Mouse (Mus musculus) forebrain, embryonic 16.5 days (tissue): ENCODE measurements around the gene Myl6. TPM values are rescaled to one million over a fixed set of nuclear protein-coding genes. Genes with fewer than 3 reads are reported as not detected.

ENCODE experiments used
- ATAC-seq: fragments of 200-750 bp; cut with Nextera tagmentation; 2 replicates; pipeline ENCODE4 v1.8.0; 2017; ENCODE audit warnings: mild to moderate bottlenecking, moderate library complexity
- H3K27ac ChIP-seq: fragments of 300-500 bp; sonication (generic); 2 replicates; pipeline ENCODE4 v1.5.1; 2014; ENCODE audit warnings: low read length, control low read depth
- H3K27me3 ChIP-seq: fragments of 300-500 bp; sonication (generic); replicated peaks from 2 replicates; pipeline ENCODE4 v1.6.1; 2014; ENCODE audit warnings: low read length; ENCODE audit not compliant: control insufficient read depth, insufficient read depth
- H3K36me3 ChIP-seq: fragments of 300-500 bp; sonication (generic); 2 replicates; pipeline ENCODE4 v1.6.1; 2014; ENCODE audit not compliant: control insufficient read depth, insufficient read depth
- H3K4me1 ChIP-seq: fragments of 300-500 bp; sonication (generic); replicated peaks from 2 replicates; pipeline ENCODE4 v1.6.1; 2014; ENCODE audit warnings: low read length; ENCODE audit not compliant: control insufficient read depth, insufficient read depth
- H3K4me2 ChIP-seq: fragments of 300-500 bp; sonication (generic); 2 replicates; pipeline ENCODE4 v1.6.1; 2014; ENCODE audit warnings: mild to moderate bottlenecking, low read length, control low read depth
- H3K4me3 ChIP-seq: fragments of 300-500 bp; sonication (generic); replicated peaks from 2 replicates; pipeline ENCODE4 v1.5.1; 2014; ENCODE audit warnings: mild to moderate bottlenecking, low read length, control low read depth
- H3K9ac ChIP-seq: fragments of 300-500 bp; sonication (generic); replicated peaks from 2 replicates; pipeline ENCODE4 v1.6.1; 2014; ENCODE audit warnings: low read depth, low read length, control low read depth
- H3K9me3 ChIP-seq: fragments of 300-500 bp; sonication (generic); 2 replicates; pipeline ENCODE4 v1.6.1; 2016; ENCODE audit warnings: low read length; ENCODE audit not compliant: control insufficient read depth
- WGBS: fragments of 180-500 bp; shearing (Covaris S2); extraction: QIAGEN DNeasy Blood & Tissue Kit; methylation state at CpG from one replicate; pipeline ENCODE4 v1.1.7; 2014; 5-methylcytosine and 5-hydroxymethylcytosine counted together
- polyA plus RNA-seq: library from polyadenylated mRNA; unstranded; fragments of >200 nt; fragmentation: Nextera tagmentation; extraction: Ambion mirVana; gene quantifications from 2 replicates; pipeline ENCODE4 v1.2.1, GENCODE M21; 2015

Myl6 gene
- polyA plus RNA-seq, 1 experiment from 2014 or later = 678 TPM

DNA sequence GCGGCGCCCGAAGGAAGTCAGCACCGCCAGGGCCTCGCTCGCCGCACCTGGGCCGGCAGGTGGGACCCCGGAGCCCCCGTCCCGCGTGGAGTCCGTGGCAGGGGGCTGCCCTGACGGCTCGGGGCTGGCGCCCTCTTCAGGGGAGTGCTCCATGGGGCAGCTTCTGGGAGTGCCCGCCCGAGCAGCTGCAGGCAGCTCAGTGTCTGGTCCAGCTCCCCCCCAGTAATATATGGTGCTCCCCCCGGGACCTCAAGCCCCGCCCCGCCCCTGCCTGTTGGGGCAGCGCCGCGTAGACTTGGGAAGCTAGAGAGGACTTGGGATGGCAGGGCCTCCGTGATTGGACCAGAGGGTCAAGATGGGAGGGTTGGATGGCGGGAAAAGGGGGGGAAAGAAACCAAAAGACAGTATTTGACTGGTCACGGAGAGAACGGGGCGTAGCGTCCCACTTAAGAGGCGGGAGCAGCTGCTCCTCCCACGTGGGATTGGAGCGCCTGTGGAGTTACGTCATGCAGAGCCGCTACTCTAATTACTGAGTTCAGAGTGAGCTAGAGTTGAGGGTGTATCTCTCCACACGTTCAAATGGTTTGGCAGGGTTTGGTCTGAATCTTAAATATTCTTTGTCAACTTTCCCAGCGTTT is 31.8 kb upstream of the Myl6 start, which contains the start of gene Esyt1:
TSS of gene Esyt1 (minus strand) at position 201 of the 638 bp plus-strand sequence.
- WGBS = 0% methylated on average over 37 of the region's 37 CpGs
- Histone ChIP-seq H3K27ac (peak within 1 kb of the TSS; percentile 23; the same call in 1 of the 2 replicates), H3K27me3 (peaks cover 4% of the 10 kb centered on the region; the same call in 1 of the 2 replicates), H3K4me3 (peak within 1 kb of the TSS; percentile 77), H3K36me3 (no peaks in the 10 kb centered on the region), H3K4me2 (peak within 1 kb of the TSS; percentile 100), H3K4me1 (peaks cover 19% of the 10 kb centered on the region), H3K9ac (peak within 1 kb of the TSS; percentile 71), H3K9me3 (no peaks in the 10 kb centered on the region)
- ATAC-seq = peak; percentile 97

DNA sequence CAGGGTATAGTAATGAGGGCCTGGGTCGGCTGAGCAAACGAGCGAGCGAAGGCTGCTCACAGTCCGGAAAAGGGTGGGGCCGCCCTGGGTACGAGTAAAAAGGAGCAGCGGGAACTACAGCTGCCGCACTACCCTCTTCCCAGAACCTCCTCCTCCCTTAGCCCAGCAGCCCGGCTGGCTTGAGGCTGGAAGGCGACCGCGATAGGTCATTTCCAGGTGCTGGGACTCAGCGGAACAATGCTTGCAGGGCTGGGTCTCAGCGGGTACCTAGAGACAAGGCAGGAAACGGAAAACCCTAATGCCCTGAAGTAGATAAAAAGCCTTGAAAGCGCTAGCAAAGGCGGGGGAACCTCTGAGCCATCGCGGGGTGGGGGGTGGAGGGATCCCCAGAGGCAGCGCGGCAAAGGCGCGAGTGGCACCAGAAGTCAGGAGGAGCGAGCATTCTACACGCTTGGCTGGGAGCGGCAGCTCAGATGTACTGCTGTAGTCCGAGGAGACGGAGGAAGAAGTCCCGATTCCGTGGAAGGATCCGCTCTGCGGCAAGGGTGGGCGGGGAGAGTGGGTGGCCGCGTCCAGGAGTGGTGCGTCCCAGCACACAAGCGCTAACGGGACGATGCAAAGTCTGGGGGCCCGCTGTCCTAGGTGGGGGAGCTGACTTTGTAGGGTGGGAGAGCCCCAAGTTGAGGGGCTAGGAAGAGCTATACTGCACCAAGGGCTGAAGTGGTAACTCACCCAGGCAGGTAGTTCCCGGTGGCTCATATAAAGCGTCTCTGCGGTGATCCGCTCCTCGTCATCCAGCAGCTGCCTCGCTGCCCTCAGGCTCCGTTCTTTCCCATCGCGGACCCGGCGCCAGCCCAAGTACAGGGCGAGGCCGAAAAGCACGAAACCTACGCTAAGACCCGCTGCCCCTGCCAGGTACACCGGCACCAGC is 31.1 kb upstream of the Myl6 start:
- Histone ChIP-seq H3K9me3 (no peaks in the 10 kb centered on the region), H3K27me3 (peaks cover 4% of the 10 kb centered on the region; the same call in 1 of the 2 replicates), H3K27ac (peak overlapping the region; percentile 23; the same call in 1 of the 2 replicates), H3K4me3 (peak overlapping the region; percentile 77), H3K9ac (peak overlapping the region; percentile 71), H3K4me1 (peaks cover 19% of the 10 kb centered on the region), H3K4me2 (peak overlapping the region; percentile 100), H3K36me3 (no peaks in the 10 kb centered on the region)
- under 1% methylated on average over 58 of the region's 58 CpGs for whole genome bisulfite sequencing
- peak; percentile 34 for ATAC-seq

DNA sequence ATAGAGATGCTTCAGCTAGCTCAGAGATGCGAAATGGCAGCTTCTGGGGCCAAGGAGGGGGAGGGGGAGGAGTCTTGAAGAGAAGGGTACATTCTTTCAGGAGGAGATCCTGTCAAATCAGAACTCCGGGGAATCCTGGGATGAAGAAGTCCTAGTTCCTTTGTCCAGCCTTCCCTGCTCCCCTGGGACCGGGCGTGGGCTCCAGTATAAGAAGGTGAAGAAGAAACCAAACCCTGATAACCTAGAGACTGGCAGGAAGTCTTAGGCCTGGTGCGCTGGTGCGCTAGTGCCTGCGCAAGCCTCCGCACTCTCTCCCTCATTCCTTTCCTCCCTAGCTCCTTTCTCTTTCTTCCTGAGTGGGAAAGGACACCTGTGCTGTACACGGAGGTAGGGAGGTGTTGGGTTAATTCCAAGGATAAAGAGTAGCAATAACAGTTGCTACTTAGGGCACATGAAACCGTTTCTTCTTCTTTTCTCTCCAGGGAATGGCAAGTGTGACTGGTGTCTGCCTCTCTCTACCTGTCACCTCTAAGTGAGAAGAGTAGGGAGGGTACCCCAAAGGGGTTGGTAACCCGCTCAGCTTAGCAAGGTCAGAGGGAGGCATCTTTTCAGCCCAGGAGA is 30.3 kb upstream of the Myl6 start:
- WGBS = 13% methylated on average over 11 of the region's 11 CpGs
- ATAC-seq = no peak
- Histone ChIP-seq H3K4me1 (peaks cover 19% of the 10 kb centered on the region), H3K27ac (no peak overlapping the region), H3K9ac (no peak overlapping the region), H3K4me3 (peak overlapping the region; percentile 77), H3K27me3 (peaks cover 4% of the 10 kb centered on the region; the same call in 1 of the 2 replicates), H3K9me3 (no peaks in the 10 kb centered on the region), H3K4me2 (peak overlapping the region; percentile 100), H3K36me3 (no peaks in the 10 kb centered on the region)

DNA sequence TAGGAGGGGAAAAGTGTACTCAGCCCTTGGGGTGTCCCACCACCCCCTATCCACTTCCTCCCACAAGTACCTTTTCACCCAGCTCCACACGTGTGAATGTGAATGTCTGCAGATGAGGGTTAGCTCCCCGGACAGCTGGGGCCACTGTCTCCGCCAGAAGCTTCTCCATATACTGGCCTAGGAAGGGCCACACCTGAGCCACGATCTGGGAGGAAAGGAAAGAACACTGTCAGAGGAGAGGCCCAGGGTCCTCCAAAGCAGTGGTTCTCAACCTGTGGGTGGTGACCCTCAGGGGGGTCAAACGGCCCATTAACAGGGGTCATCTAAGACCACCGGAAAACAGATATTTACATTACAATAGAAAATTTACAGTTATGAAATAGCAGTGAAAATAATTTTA is 28.4 kb upstream of the Myl6 start:
- WGBS = 79% methylated on average over 6 of the region's 6 CpGs
- Histone ChIP-seq H3K27me3 (peaks cover 5% of the 10 kb centered on the region; the same call in 1 of the 2 replicates), H3K4me3 (no peak overlapping the region), H3K9me3 (no peaks in the 10 kb centered on the region), H3K27ac (no peak overlapping the region), H3K36me3 (no peaks in the 10 kb centered on the region), H3K9ac (no peak overlapping the region), H3K4me1 (peaks cover 19% of the 10 kb centered on the region), H3K4me2 (no peak overlapping the region)
- no peak for ATAC-seq

DNA sequence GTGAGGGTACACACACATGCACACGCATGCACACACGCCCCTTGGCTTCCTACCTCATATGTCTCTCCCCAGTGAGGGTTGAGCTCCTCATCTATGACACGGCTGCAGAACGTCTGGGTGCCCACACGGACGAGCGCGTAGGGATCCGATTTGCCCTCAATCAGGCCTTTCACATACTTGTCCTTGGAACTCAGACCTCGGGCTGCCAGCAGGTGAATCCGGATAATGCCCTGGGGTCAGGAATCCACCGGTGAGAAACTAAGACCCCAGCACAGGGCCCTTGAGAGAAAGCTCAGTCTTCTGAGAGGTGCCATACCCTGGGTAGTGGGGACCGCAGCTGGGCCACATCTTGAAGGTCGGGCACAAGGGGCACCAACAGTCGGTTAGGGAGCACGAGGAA is 26.6 kb upstream of the Myl6 start:
- WGBS = 85% methylated on average over 16 of the region's 16 CpGs

DNA sequence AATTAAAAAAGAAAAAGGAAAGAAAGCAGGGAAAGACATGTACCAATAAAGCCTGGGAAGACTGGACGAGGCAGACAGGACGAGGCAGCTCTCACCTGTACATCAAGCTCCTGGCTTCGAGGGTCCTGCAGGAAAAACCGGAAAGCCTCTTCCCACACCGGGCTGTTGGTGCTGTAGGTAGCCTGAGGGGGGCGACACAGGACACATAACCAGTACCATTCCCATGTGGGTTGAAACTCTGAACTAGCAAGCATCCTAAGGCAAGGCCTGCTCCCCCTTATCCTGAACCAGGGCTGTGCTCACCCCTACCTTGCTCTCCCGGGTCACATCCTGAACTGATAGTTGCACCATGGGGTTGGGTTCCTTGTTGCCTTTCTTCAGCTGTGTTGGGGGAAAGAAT is 24.9 kb upstream of the Myl6 start:
- no peaks in the 10 kb centered on the region for H3K4me1 ChIP-seq
- H3K4me2 ChIP-seq = no peak overlapping the region
- H3K27me3 ChIP-seq = peaks cover 10% of the 10 kb centered on the region; the same call in 1 of the 2 replicates
- H3K27ac ChIP-seq = no peak overlapping the region
- H3K9me3 ChIP-seq = no peaks in the 10 kb centered on the region
- no peak overlapping the region for H3K4me3 ChIP-seq
- H3K36me3 ChIP-seq = no peaks in the 10 kb centered on the region
- 64% methylated on average over 7 of the region's 7 CpGs for WGBS
- no peak for ATAC-seq
- H3K9ac ChIP-seq = no peak overlapping the region

More for the DNA sequence above, 26.6 kb upstream of the Myl6 start:
- Histone ChIP-seq H3K9ac (no peak overlapping the region), H3K9me3 (no peaks in the 10 kb centered on the region), H3K4me1 (peaks cover 12% of the 10 kb centered on the region), H3K27me3 (peaks cover 10% of the 10 kb centered on the region), H3K36me3 (no peaks in the 10 kb centered on the region), H3K4me3 (no peak overlapping the region), H3K27ac (no peak overlapping the region), H3K4me2 (no peak overlapping the region)
- ATAC-seq = no peak

DNA sequence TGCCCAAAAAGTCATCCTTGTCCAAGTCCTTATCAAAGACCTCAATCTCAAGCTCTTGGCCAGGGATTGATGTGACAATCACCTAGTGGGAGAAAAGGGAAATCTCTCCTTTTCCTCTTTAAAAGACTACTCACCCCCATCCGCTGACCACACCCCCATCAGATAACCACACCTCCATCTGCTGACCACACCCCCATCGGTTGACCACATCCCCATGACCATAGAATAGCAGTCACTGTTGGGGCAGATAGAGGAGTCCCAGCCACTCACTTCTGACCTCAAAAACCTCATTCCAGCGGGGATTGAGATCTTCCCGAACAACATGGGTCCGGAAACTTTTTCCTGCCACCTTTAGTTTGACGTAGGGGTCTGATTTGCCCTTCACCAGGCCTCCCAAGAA is 22.7 kb upstream of the Myl6 start:
- Histone ChIP-seq H3K4me3 (no peak overlapping the region), H3K4me2 (no peak overlapping the region), H3K4me1 (no peaks in the 10 kb centered on the region), H3K27ac (no peak overlapping the region), H3K9me3 (no peaks in the 10 kb centered on the region), H3K27me3 (peaks cover 10% of the 10 kb centered on the region; the same call in 1 of the 2 replicates), H3K9ac (no peak overlapping the region), H3K36me3 (no peaks in the 10 kb centered on the region)
- WGBS = 23% methylated on average over 6 of the region's 6 CpGs
- no peak for ATAC-seq

DNA sequence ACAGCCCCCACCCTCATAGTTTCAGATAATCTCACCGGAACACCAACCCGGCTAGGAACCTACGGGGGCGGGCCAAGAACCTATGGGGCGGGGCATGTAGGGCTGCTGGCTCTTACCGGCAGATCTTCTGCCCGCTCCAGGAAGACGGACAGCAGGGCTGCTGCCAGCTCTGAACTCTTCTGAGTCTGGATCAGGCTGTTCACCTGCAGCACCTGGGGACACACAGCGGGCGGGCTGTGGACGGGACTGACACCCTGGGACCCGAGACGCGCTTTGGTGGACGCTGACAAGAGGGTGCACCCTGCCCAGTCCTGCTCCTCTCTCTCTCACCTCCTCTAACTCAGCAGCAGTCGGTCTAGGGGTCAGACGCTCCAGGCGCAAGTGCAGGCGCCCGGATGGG is 22.1 kb upstream of the Myl6 start:
- no peak for ATAC-seq
- Histone ChIP-seq H3K9ac (no peak overlapping the region), H3K27me3 (peaks cover 10% of the 10 kb centered on the region; the same call in 1 of the 2 replicates), H3K36me3 (no peaks in the 10 kb centered on the region), H3K27ac (no peak overlapping the region), H3K4me1 (no peaks in the 10 kb centered on the region), H3K4me2 (no peak overlapping the region), H3K9me3 (no peaks in the 10 kb centered on the region), H3K4me3 (no peak overlapping the region)
- 11% methylated on average over 20 of the region's 20 CpGs for WGBS

DNA sequence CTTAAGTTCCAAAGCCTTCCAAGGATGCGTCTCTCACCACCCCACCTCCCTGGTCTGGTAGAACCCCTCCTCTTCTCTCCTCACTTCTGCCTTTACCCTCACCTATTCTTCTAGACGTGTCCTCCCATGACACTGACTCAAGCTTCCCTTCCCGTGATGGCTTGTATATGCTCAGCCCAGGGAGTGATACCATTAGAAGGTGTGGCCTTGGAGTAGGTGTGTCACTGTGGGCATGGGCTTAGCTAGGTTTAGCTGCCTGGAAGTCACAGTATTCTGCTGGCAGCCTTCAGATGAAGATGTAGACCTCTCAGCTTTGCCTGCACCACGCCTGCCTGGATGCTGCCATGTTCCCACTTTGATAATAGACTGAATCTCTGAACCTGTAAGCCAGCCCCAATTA is 21.1 kb upstream of the Myl6 start:
- Histone ChIP-seq H3K4me1 (no peaks in the 10 kb centered on the region), H3K27me3 (peaks cover 10% of the 10 kb centered on the region; the same call in 1 of the 2 replicates), H3K4me3 (no peak overlapping the region), H3K9ac (no peak overlapping the region), H3K9me3 (no peaks in the 10 kb centered on the region), H3K4me2 (no peak overlapping the region), H3K36me3 (no peaks in the 10 kb centered on the region), H3K27ac (no peak overlapping the region)
- ATAC-seq = no peak
- 79% methylated on average over 4 of the region's 4 CpGs for WGBS
